Mouse (Mus musculus) erythroid progenitor cell, adult 5-6 weeks (primary cell): ENCODE data around the gene Tmem39b. TPM values are rescaled to one million over a fixed set of nuclear protein-coding genes. Genes with fewer than 3 reads are reported as not detected.

Experiments
- ATAC-seq: replicated peaks from 2 replicates; pipeline ENCODE4 v1.8.0; 2016; ENCODE audit warnings: moderate number of reproducible peaks, mild to moderate bottlenecking, moderate TSS enrichment, inconsistent platforms; ENCODE audit not compliant: poor library complexity, low FRiP score, severe bottlenecking
- total RNA-seq, 2 experiments: library from RNA; stranded (forward) in 1 of 2; stranded (reverse) in 1 of 2; fragments of 150-400 nt in 1 of 2; fragments of 186-747, 209-891 nt in 1 of 2; gene quantifications; 2 replicates each; pipeline versions ENCODE4 v1.2.3 to v1.2.4; 2015 to 2017; ENCODE audit warnings: low replicate concordance in 2 of 2

Gene Tmem39b
- total RNA-seq, 2 experiments from 2014 or later: 2.1 to 5.9 TPM

- ATAC-seq: no peak
Measured at GRCm38 (mm10) chr4:129631867-129632266, 64.8 kb downstream of the Tmem39b start.

GRCm38 (mm10) chr4:129630944-129631343 is 65.7 kb downstream of the Tmem39b start:
- ATAC-seq: no peak

Other genes starting within 250 kb of the Tmem39b start
- gene Bsdc1, start 235.3 kb downstream of the Tmem39b start, total RNA-seq (2015; ENCODE audit: low replicate concordance): 127 and 193 TPM in 2 replicates
- gene Bsdc1, start 235.3 kb downstream of the Tmem39b start, total RNA-seq (2017; ENCODE audit: low replicate concordance): 200 and 208 TPM in 2 replicates
- gene Tssk3, start 205.8 kb downstream of the Tmem39b start, total RNA-seq (2015; ENCODE audit: low replicate concordance): not detected in 2 replicates
- gene Tssk3, start 205.8 kb downstream of the Tmem39b start, total RNA-seq (2017; ENCODE audit: low replicate concordance): not detected in 2 replicates
- gene Fam229a, start 205.6 kb downstream of the Tmem39b start, total RNA-seq (2015; ENCODE audit: low replicate concordance): 7.5 TPM in 1 of 2 replicates, not detected in the other
- not detected in 2 replicates for gene Fam229a, start 205.6 kb downstream of the Tmem39b start, total RNA-seq (2017; ENCODE audit: low replicate concordance)
- gene Marcksl1, start 183.3 kb downstream of the Tmem39b start, total RNA-seq (2015; ENCODE audit: low replicate concordance): 13.8 and 16.9 TPM in 2 replicates
- 4.4 and 10.6 TPM in 2 replicates for gene Marcksl1, start 183.3 kb downstream of the Tmem39b start, total RNA-seq (2017; ENCODE audit: low replicate concordance)
- 100 and 125 TPM in 2 replicates for gene Hdac1, start 154.1 kb downstream of the Tmem39b start, total RNA-seq (2015; ENCODE audit: low replicate concordance)
- 102 and 111 TPM in 2 replicates for gene Hdac1, start 154.1 kb downstream of the Tmem39b start, total RNA-seq (2017; ENCODE audit: low replicate concordance)
- gene Lck, start 123.2 kb downstream of the Tmem39b start, total RNA-seq (2015; ENCODE audit: low replicate concordance): 8.0 and 23.1 TPM in 2 replicates
- 8.5 and 10.1 TPM in 2 replicates for gene Lck, start 123.2 kb downstream of the Tmem39b start, total RNA-seq (2017; ENCODE audit: low replicate concordance)
- gene Fam167b, start 118.3 kb downstream of the Tmem39b start, total RNA-seq (2015; ENCODE audit: low replicate concordance): not detected in 2 replicates
- gene Fam167b, start 118.3 kb downstream of the Tmem39b start, total RNA-seq (2017; ENCODE audit: low replicate concordance): not detected in 2 replicates
- gene Eif3i, start 96.2 kb downstream of the Tmem39b start, total RNA-seq (2015; ENCODE audit: low replicate concordance): 79.6 and 96.9 TPM in 2 replicates
- gene Eif3i, start 96.2 kb downstream of the Tmem39b start, total RNA-seq (2017; ENCODE audit: low replicate concordance): 59.7 and 69.6 TPM in 2 replicates
- 113 and 124 TPM in 2 replicates for gene Tmem234, start 96.2 kb downstream of the Tmem39b start, total RNA-seq (2015; ENCODE audit: low replicate concordance)
- 96.7 and 118 TPM in 2 replicates for gene Tmem234, start 96.2 kb downstream of the Tmem39b start, total RNA-seq (2017; ENCODE audit: low replicate concordance)
- gene Dcdc2b, start 82.6 kb downstream of the Tmem39b start, total RNA-seq (2015; ENCODE audit: low replicate concordance): 2.9 TPM in 1 of 2 replicates, not detected in the other
- gene Dcdc2b, start 82.6 kb downstream of the Tmem39b start, total RNA-seq (2017; ENCODE audit: low replicate concordance): 3.7 TPM in 1 of 2 replicates, not detected in the other
- 4.3 and 14.3 TPM in 2 replicates for gene Iqcc, start 77.7 kb downstream of the Tmem39b start, total RNA-seq (2015; ENCODE audit: low replicate concordance)
- 4.0 and 10.7 TPM in 2 replicates for gene Iqcc, start 77.7 kb downstream of the Tmem39b start, total RNA-seq (2017; ENCODE audit: low replicate concordance)
- gene Ccdc28b, start 72.9 kb downstream of the Tmem39b start, total RNA-seq (2015; ENCODE audit: low replicate concordance): 21.6 and 23.1 TPM in 2 replicates
- 2.7 and 13.2 TPM in 2 replicates for gene Ccdc28b, start 72.9 kb downstream of the Tmem39b start, total RNA-seq (2017; ENCODE audit: low replicate concordance)
- 8.4 and 9.7 TPM in 2 replicates for gene Txlna, start 55.8 kb downstream of the Tmem39b start, total RNA-seq (2015; ENCODE audit: low replicate concordance)
- gene Txlna, start 55.8 kb downstream of the Tmem39b start, total RNA-seq (2017; ENCODE audit: low replicate concordance): 20.7 and 35.0 TPM in 2 replicates
- gene Kpna6, start 24.1 kb downstream of the Tmem39b start, total RNA-seq (2015; ENCODE audit: low replicate concordance): 7.5 and 16.2 TPM in 2 replicates
- 8.7 and 14.6 TPM in 2 replicates for gene Kpna6, start 24.1 kb downstream of the Tmem39b start, total RNA-seq (2017; ENCODE audit: low replicate concordance)
- gene Khdrbs1, start 45.5 kb upstream of the Tmem39b start, total RNA-seq (2015; ENCODE audit: low replicate concordance): 49.5 and 58.7 TPM in 2 replicates
- 40.4 and 57.1 TPM in 2 replicates for gene Khdrbs1, start 45.5 kb upstream of the Tmem39b start, total RNA-seq (2017; ENCODE audit: low replicate concordance)
- gene Ptp4a2, start 114.4 kb upstream of the Tmem39b start, total RNA-seq (2015; ENCODE audit: low replicate concordance): 228 and 468 TPM in 2 replicates
- 166 and 170 TPM in 2 replicates for gene Ptp4a2, start 114.4 kb upstream of the Tmem39b start, total RNA-seq (2017; ENCODE audit: low replicate concordance)
- 0.36 TPM in 1 of 2 replicates, not detected in the other for gene Spocd1, start 232.4 kb upstream of the Tmem39b start, total RNA-seq (2015; ENCODE audit: low replicate concordance)
- not detected in 2 replicates for gene Spocd1, start 232.4 kb upstream of the Tmem39b start, total RNA-seq (2017; ENCODE audit: low replicate concordance)